Mouse (Mus musculus): ENCODE data around the gene Ctrl. TPM values are rescaled to one million over a fixed set of nuclear protein-coding genes. Genes with fewer than 3 reads are reported as not detected.

Ctrl gene
- not detected for polyA plus RNA-seq (2014; fragmentation: Illumina TruSeq; extraction: RNeasy Lipid Tissue Mini Kit (QIAGEN cat#74804))

DNA sequence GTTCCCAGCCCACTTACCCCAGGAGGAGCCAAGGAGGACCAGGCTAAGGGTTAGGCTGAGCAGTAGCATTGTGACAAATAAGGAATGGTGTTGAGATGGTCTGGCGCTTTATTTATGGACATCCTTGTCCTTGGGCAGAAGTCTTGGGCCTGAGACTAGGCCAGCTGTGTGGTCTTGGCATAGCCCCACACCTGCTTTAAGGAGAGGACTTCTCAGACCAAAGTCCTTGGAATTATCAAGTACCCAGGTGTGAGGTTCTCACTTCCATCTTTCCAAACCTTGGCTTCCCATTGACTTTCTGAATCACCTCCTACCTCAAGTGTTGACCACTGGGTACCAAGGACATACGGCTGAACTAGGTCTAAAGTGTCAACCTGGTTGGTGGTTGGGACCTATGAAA is at the start of gene Ctrl:
Gene Ctrl, minus strand, starts transcription at position 101 of the 400 bp plus-strand sequence.

GRCm38 (mm10) chr8:105979325-105979724 is 45.7 kb upstream of the Ctrl start, which contains the start of gene Dpep3:
Dpep3 (minus strand) TSS chr8:105979429.

GRCm38 (mm10) chr8:105965905-105966341 is 32.3 kb upstream of the Ctrl start, which contains the start of gene Slc12a4:
Slc12a4 (minus strand) TSS chr8:105966097.

DNA sequence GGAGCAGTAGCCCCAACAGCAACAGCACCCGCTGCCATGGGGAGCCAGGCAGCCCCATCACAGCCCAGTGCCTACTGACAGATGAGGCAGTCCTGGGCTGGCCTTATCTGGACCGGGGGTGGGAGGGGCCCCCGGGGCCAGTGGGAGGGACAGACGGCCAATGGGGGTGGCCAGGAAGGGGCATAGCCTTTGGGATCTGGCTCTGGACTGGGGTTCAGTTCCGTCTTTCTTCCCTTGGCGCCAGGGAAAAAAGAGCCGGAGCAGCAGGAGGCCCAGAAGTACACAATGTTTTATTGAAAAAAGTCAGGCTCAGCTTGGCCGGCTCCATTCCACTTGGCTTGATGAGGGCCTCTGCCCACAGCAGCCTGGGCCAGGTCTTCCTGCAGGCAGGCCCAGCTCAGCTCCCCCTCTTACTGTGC is 9.7 kb upstream of the Ctrl start, which contains the start of gene Lcat:
Gene Lcat, minus strand, starts transcription at position 62 of the 419 bp plus-strand sequence.

GRCm38 (mm10) chr8:105938306-105938669 is 4.6 kb upstream of the Ctrl start, which contains the start of gene Psmb10:
Psmb10 (minus strand) TSS chr8:105938444.

GRCm38 (mm10) chr8:105900180-105900940 is 33.3 kb downstream of the Ctrl start, which contains the start of gene Pskh1:
Pskh1 (plus strand) TSS chr8:105900441.

GRCm38 (mm10) chr8:105893339-105893738 is 40.3 kb downstream of the Ctrl start, which contains the start of gene Nrn1l:
Nrn1l (plus strand) TSS chr8:105893567.

Other genes starting within 250 kb of the Ctrl start
- not detected for gene Carmil2, start 247.6 kb downstream of the Ctrl start, polyA plus RNA-seq (2014; fragmentation: Illumina TruSeq; extraction: RNeasy Lipid Tissue Mini Kit (QIAGEN cat#74804))
- gene Acd, start 232.8 kb downstream of the Ctrl start, polyA plus RNA-seq (2014; fragmentation: Illumina TruSeq; extraction: RNeasy Lipid Tissue Mini Kit (QIAGEN cat#74804)), result 1.3 TPM
- not detected for gene Pard6a, start 232.7 kb downstream of the Ctrl start, polyA plus RNA-seq (2014; fragmentation: Illumina TruSeq; extraction: RNeasy Lipid Tissue Mini Kit (QIAGEN cat#74804))
- gene 4933405L10Rik, start 226.2 kb downstream of the Ctrl start, polyA plus RNA-seq (2014; fragmentation: Illumina TruSeq; extraction: RNeasy Lipid Tissue Mini Kit (QIAGEN cat#74804)), result not detected
- gene Enkd1, start 225.7 kb downstream of the Ctrl start, polyA plus RNA-seq (2014; fragmentation: Illumina TruSeq; extraction: RNeasy Lipid Tissue Mini Kit (QIAGEN cat#74804)), result 0.54 TPM
- gene Gfod2, start 175.2 kb downstream of the Ctrl start, polyA plus RNA-seq (2014; fragmentation: Illumina TruSeq; extraction: RNeasy Lipid Tissue Mini Kit (QIAGEN cat#74804)), result 0.48 TPM
- 4.8 TPM for gene Ranbp10, start 106.5 kb downstream of the Ctrl start, polyA plus RNA-seq (2014; fragmentation: Illumina TruSeq; extraction: RNeasy Lipid Tissue Mini Kit (QIAGEN cat#74804))
- gene Tsnaxip1, start 106.1 kb downstream of the Ctrl start, polyA plus RNA-seq (2014; fragmentation: Illumina TruSeq; extraction: RNeasy Lipid Tissue Mini Kit (QIAGEN cat#74804)), result 2.0 TPM
- gene Cenpt, start 80.6 kb downstream of the Ctrl start, polyA plus RNA-seq (2014; fragmentation: Illumina TruSeq; extraction: RNeasy Lipid Tissue Mini Kit (QIAGEN cat#74804)), result 0.68 TPM
- gene Thap11, start 78.7 kb downstream of the Ctrl start, polyA plus RNA-seq (2014; fragmentation: Illumina TruSeq; extraction: RNeasy Lipid Tissue Mini Kit (QIAGEN cat#74804)), result 15.2 TPM
- gene Nutf2, start 73.3 kb downstream of the Ctrl start, polyA plus RNA-seq (2014; fragmentation: Illumina TruSeq; extraction: RNeasy Lipid Tissue Mini Kit (QIAGEN cat#74804)), result 94.3 TPM
- gene Edc4, start 53.0 kb downstream of the Ctrl start, polyA plus RNA-seq (2014; fragmentation: Illumina TruSeq; extraction: RNeasy Lipid Tissue Mini Kit (QIAGEN cat#74804)), result 2.3 TPM
- gene Nrn1l, start 40.3 kb downstream of the Ctrl start, polyA plus RNA-seq (2014; fragmentation: Illumina TruSeq; extraction: RNeasy Lipid Tissue Mini Kit (QIAGEN cat#74804)), result not detected
- gene Pskh1, start 33.4 kb downstream of the Ctrl start, polyA plus RNA-seq (2014; fragmentation: Illumina TruSeq; extraction: RNeasy Lipid Tissue Mini Kit (QIAGEN cat#74804)), result 4.3 TPM
- 0.94 TPM for gene Psmb10, start 4.6 kb upstream of the Ctrl start, polyA plus RNA-seq (2014; fragmentation: Illumina TruSeq; extraction: RNeasy Lipid Tissue Mini Kit (QIAGEN cat#74804))
- not detected for gene Lcat, start 9.5 kb upstream of the Ctrl start, polyA plus RNA-seq (2014; fragmentation: Illumina TruSeq; extraction: RNeasy Lipid Tissue Mini Kit (QIAGEN cat#74804))
- gene Slc12a4, start 32.2 kb upstream of the Ctrl start, polyA plus RNA-seq (2014; fragmentation: Illumina TruSeq; extraction: RNeasy Lipid Tissue Mini Kit (QIAGEN cat#74804)), result 3.5 TPM
- not detected for gene Dpep3, start 45.6 kb upstream of the Ctrl start, polyA plus RNA-seq (2014; fragmentation: Illumina TruSeq; extraction: RNeasy Lipid Tissue Mini Kit (QIAGEN cat#74804))
- 2.2 TPM for gene Dus2, start 57.5 kb upstream of the Ctrl start, polyA plus RNA-seq (2014; fragmentation: Illumina TruSeq; extraction: RNeasy Lipid Tissue Mini Kit (QIAGEN cat#74804))
- gene Dpep2nb, start 72.1 kb upstream of the Ctrl start, polyA plus RNA-seq (2014; fragmentation: Illumina TruSeq; extraction: RNeasy Lipid Tissue Mini Kit (QIAGEN cat#74804)), result not detected
- gene Ddx28, start 78.0 kb upstream of the Ctrl start, polyA plus RNA-seq (2014; fragmentation: Illumina TruSeq; extraction: RNeasy Lipid Tissue Mini Kit (QIAGEN cat#74804)), result 5.1 TPM
- gene Nfatc3, start 125.0 kb upstream of the Ctrl start, polyA plus RNA-seq (2014; fragmentation: Illumina TruSeq; extraction: RNeasy Lipid Tissue Mini Kit (QIAGEN cat#74804)), result 138 TPM
- gene Esrp2, start 203.1 kb upstream of the Ctrl start, polyA plus RNA-seq (2014; fragmentation: Illumina TruSeq; extraction: RNeasy Lipid Tissue Mini Kit (QIAGEN cat#74804)), result 0.94 TPM
- 13.9 TPM for gene Pla2g15, start 216.5 kb upstream of the Ctrl start, polyA plus RNA-seq (2014; fragmentation: Illumina TruSeq; extraction: RNeasy Lipid Tissue Mini Kit (QIAGEN cat#74804))
- gene Slc7a6, start 235.0 kb upstream of the Ctrl start, polyA plus RNA-seq (2014; fragmentation: Illumina TruSeq; extraction: RNeasy Lipid Tissue Mini Kit (QIAGEN cat#74804)), result 33.8 TPM